Mouse (Mus musculus) urinary bladder, adult 2 months (tissue): ENCODE data around the gene Efcab6. TPM values are rescaled to one million over a fixed set of nuclear protein-coding genes. Genes with fewer than 3 reads are reported as not detected.

Experiments used
- DNase-seq: peaks from one replicate; pipeline ENCODE4 v3.0.0; 2022; ENCODE audit warnings: low spot score
- polyA plus RNA-seq: library from polyadenylated mRNA; depleted of rRNA; stranded (reverse); fragments of >200 nt; gene quantifications from 2 replicates; pipeline ENCODE4 v1.2.3, GENCODE M21; 2012; rRNA removed

Efcab6 gene
- polyA plus RNA-seq, 1 experiment: 0.12 TPM

DNA sequence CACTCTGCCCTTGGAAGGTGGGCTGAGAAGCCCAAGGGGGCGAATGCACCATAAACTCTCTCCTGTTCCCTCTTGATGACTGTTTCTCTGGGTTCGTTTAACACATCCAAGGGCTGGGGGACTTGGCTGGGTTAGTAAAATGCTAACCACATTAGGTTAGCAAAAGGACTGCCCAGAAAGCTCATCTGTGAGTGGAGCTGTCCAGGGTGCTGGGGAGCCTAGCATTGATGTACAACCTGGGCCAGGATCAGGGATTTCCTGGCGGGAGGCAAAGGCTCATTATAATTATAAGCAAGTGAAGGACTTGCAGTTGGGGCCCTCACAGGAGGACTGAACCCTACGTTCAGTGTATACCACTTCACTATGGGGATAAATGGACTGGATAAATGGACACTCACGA, 185.3 kb downstream of the Efcab6 start:
- DNase-seq: no peak

DNA sequence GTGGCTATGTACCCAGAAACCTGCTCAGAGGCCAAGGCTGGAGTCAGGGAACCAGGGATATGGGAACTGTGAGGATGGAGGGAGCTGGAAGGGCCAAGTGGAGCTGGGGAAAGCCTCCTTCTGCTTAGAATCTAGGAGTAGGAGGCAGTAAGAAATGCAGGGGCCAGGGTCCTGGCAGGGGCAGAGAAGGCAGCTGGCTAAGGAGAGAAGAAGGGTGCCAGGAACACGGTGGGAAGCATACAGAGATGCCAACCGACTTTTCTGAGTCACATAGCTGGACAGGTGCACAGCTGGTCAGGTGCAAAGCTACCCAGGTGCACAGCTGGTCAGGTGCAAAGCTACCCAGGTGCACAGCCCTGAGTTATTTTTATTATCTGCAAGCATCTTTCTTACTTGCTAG, 187.3 kb downstream of the Efcab6 start:
- no peak for DNase-seq

DNA sequence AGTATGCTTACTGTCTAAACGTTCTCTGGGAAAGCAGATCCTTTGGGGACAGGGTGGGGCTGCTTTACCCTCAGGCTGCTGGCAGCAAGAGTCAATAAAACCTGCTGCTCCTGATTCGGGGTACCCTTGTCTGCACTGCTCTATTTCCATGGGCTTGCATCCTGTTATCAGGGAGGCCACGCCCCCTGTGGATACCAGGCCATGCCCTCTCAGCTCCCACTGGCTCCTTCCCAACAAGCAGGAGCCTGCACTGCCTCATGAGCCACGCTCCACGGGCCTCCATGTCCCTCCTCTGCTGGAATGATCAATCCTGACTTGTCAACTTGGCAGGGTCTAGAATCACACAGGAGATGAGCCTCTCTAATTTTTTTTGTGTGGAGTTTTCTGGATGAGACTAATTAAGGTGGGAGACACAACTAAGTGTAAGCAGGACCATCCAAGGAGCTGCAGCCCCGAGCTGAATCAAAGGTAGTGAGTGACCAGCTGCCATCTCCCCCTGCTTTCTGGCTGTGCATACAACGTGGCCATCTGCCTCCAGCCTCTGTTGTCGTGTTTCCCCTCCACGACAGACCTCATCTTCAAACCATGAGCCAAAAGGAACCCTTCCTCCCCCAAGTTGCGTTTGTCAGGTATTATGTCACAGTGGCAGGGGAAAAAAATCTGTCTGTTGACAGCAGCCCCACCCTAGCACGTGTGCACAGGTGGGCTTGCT, 187.9 kb downstream of the Efcab6 start:
- no peak for DNase-seq

DNA sequence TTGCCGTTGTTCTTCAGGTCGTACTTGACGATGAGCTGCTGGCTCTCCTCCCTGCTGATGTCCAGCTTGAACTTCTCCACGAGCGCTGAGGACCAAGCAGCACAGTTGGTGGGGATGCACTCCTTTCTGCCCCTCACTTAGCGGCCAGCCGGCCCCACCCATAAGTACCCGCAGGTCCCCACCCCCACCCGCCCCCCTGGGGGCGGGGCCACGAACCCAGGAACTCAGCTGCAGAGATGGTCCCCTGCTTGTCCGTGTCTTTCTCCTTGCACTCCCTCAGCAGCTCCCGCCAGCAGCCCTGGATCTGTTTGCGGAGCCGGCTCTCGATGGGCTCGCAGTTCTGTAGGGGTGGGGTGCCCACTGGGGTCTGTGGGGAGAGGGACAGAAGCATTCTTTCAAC, 194.2 kb downstream of the Efcab6 start:
- no peak for DNase-seq

DNA sequence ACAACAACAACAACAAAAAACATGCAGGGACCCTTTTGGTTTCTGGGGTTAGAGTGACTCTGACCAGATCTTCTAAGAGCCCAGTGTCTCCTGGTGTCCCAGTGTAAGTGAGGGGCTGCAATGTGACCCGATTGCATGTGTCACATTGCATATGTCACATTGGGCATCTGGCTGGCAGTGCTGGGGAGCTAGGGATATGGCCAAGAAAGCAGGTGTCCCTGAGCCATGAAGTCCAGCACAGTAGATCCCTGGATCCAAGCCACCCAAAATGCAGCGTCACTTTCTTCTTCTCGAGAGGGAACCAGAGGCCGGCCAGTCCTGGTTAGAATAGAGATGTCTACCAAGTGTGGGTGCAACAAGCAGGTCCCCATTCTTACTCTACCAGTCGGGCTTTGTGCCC, 199.6 kb downstream of the Efcab6 start:
- DNase-seq: no peak

DNA sequence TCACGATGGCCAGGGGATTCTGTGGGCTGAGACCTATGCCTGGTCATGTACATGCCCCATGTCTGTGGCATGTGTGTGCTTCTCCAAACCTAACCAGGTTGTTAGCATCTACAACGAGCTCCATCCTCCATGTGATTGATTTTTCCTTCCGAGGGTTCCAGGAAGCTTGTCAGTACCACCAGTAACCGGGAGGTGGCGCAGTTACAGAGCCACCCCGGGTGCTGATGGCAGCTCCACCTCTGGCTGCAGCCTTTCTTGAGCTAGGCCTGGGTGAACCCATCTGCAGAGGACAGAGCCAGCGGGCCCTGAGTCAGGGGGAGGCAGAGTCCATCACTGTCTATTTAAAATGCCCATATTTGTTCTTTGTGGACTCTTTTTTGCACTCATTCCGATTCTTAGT, 208.1 kb downstream of the Efcab6 start:
- peak; percentile 58 for DNase-seq

DNA sequence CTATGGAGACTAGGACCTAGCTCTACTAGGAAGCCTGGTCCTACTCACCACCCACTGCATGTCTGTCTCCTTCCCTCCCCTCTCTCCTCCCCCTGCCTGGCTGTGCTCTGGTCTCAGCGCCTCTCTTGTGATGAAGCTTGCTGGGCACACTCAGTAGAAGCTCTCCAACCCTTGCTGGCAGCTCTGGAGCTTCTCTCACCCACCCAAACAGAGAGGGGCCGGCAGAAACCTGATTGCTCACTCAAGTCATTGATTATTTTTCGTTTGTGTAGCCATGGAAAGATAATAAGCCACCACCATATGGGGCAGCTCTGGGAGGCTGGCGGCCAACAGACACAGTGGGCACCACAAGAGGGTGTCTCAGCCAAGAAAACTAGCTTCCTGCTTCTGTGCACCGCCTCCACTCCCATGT, 211.8 kb downstream of the Efcab6 start:
- DNase-seq: no peak

DNA sequence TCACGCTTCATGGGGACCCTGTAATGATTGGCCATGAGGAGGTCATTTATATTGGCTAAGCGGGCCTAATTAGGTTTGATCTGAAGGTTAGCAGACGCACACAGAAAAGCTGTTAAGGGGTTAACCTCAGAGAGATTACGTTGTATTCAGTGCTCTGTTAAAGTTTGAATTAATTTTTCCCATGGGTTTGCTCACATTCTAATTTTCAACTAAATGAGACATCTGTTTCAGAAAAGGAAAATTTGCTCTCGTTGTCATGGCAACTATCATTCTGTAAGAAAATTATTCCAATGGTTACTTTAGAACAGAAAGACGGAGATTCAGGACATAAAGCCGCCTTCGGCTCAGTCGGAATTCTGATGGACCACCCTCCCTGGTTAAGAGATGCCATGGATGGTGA, 217.0 kb downstream of the Efcab6 start:
- DNase-seq: no peak

DNA sequence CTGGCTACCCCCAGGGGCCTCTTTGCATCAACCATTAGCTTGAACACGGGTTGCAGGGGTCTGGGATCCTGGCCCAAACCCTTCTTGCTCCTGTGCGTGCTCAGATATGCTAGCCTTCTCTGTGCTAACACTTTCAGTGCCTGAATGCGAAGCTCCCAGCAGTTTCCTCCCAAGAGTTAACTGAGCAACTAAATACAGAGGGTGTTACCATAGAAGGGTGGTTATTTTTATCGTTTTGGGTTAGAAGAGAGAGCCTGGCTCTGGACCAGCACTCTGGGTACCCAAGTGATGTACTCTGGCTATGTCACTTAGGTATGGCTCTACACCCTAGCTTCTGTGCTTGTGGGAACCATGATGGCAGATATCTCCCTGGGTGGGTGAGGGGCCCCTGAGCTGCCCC, 217.7 kb downstream of the Efcab6 start:
- DNase-seq: no peak

DNA sequence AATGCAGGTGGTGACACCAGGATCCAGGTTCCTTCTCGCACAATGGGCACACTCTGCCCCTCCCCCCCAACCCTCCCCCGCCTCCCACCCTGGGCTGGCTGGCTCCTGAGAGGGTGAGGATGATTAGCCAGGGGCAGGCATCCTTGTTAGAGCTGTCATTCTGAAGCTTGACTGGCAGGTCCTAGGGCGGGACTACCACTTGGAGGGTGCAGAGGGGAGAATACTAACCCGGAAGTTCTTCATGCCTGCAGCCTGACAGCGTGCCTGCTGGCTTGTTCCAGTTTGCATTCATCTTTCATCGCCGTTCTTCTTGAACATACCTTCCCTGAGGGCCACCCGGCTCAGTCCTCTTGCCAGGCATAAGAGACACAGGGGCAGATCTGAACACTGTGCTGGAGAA, 218.6 kb downstream of the Efcab6 start:
- no peak for DNase-seq

DNA sequence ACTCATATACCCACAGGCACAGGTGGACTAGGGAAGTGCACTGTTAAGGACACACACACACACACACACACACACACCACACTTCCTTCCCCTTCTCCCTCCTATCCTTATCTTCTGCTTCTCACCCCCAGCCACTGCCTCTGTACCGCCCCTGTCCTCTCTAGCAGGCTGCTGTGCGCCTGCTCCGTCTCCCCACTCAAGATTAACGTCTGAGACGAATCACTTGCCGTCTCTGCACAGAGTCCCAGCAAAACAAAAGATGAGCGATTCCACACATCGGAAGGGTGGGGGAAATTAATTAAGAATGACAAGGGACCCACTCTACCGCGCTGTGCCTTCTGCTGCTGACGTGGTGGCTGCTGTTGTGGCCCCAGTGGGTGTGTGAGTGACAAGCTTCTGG, 219.4 kb downstream of the Efcab6 start:
- DNase-seq: no peak

DNA sequence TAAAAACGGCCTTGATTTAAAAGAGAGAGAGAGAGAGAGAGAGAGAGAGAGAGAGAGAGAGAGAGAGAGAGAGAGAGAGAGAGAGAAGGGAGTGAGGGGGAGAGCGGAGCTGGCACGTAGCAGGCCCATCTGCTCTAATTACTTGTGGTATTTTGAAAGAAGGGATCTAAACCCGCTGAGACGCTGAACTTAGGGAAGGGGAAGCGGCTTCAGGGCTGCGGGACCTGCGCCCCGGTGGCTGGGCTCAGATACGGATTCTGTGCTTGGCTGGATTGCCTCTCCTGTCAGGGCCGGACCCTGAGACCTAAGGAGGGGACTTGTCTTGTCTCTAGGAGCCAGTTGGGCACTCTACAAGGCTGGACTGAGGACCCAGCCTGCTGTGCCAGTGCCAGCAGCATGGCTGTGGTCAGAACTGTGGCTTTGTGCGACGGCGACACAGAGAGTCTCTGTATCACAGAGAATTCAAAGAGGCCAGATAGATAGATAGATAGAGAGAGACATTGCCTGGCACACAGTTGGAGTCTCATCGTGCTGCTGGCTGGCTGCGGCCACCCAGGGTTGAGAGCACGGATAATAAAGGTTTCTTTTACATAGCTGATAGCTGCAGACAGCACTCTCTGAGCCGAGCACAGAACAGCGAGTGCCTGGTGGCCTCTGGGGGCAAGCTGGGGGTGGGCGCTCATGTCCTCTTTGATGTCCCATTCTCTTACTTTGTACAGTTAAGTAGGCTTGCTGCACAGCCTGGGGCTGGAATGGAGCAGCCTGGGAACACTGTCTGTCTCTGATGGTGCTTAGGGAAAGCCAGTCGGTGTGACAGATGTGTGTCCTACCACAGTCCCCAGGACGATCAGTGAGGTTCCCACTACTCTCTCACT, 222.0 kb downstream of the Efcab6 start:
- no peak for DNase-seq

DNA sequence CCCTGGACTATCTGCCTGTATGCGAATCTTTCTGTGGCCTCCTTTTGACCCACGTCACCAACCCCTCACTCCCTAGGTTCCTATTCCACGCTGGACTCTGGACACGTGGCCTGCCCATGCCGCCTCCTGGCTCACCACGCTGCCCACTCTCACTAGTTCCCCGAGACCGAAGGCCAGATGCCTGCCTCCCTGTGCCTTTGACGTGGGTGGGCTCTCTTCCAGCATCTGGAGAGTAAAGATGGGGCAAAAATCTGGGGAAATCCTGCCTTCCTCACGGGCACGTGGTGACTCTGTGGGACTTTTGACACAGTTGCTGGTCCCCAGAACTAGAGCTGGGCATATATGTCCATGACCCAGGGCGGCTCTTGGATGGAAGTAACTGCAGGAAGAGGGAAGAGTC, 222.8 kb downstream of the Efcab6 start:
- DNase-seq: no peak

DNA sequence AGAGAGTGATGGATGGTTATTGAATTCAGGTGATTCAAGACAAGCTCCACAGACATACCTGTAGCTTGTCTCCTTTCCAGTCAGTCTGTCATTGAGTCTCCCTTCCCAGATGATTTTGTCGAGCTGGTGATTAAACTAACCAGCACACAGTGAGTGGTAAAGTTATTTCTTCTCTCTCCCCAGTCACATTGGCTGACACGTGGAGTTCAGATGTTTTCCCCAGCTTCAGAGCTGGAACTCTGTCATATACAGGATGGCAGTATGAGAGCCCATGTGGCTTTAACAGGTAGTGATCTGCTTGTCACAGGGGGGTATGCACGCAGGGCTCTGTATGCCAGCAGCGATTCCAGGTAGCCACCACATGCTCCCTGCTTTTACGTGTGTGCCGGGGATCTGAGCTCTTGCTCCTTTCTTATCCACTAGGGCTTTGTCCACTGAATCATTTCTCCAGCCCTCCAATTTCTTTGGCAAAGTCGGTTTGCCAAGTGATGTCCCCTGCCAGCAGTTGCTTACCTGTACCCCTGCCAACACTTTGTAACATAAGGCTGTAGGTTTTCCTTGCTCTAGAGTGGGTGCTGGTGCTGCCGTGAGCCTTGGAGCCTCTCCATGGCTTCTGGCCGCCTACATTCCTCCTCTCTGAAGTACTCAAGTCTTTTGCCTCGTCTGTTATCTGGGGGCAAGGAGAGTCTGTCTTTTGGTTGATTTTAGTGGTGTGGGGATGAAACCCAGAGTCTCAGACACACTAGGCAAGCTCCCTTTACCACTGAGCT, 224.0 kb downstream of the Efcab6 start:
- no peak for DNase-seq

DNA sequence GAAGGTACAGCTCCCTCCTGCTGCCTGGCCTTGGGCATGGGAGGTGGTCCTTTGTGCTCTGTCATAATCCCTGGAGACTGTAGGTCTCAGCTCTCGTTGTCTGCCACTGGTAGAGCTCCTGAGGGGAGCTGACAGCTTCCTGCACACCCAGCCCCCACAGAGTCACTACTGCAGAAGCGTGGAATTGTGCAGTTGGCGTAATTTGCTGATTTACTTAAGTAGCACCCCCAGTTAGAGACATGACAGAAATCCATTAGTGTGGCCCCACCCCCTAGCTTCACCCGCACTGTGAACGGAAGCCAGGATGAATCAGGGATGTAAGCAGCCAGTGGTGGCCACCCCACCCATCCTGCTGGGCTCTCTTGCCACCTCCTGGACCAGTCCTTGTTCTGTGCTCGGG, 232.9 kb downstream of the Efcab6 start:
- no peak for DNase-seq

DNA sequence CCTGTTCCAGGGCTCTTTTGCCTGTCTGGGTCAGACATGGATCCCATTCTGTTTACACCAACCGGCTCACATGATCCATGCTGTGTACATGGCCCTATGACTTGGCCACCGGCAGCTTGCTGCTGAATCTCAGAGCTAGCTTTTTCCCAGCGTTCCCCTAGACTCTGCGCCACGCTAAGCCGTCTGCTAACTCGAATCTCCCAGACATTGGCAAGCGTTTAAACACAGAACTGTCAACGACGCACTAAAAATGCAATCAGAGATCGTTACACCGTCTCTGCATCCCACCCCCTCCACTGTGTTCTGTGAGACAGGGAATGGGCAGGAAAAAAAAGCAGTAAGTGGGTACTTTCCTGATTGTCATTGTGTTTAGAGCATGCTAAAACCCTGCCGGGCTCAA, 236.0 kb downstream of the Efcab6 start:
- DNase-seq: no peak

DNA sequence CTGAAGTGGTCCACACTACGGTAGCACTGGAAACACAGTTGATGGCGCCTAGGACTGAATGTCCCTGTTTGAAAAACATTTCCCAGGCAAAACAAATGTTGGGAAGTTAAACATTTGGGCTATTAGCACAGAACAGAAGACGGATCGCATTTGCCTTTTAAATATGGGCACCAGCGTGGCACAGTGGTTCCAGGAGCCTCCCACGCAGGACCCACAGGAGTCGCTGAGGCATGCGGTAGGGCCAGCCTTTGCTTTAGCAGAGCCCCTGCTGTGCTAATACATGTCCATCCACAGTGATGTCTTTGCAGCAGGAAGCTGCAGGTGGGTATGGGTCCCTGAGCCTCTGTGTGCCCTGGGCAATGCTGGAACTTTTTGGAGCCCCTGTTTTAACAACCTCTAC, 237.2 kb downstream of the Efcab6 start:
- no peak for DNase-seq

Other genes with a start within 250 kb of the Efcab6 start
- 2.0 and 2.4 TPM in 2 replicates for gene Sult4a1, start 40.4 kb upstream of the Efcab6 start, polyA plus RNA-seq
- 0.06 TPM in 1 of 2 replicates, not detected in the other for gene Pnpla5, start 57.8 kb upstream of the Efcab6 start, polyA plus RNA-seq
- 10.0 and 23.6 TPM in 2 replicates for gene Pnpla3, start 102.5 kb upstream of the Efcab6 start, polyA plus RNA-seq
- gene Samm50, start 126.9 kb upstream of the Efcab6 start, polyA plus RNA-seq: 15.2 and 28.2 TPM in 2 replicates
- gene Parvb, start 166.7 kb upstream of the Efcab6 start, polyA plus RNA-seq: 5.7 and 7.6 TPM in 2 replicates